Mouse (Mus musculus) gastrocnemius, postnatal 10 days (tissue): ENCODE measurements around the gene Uimc1. TPM values are rescaled to one million over a fixed set of nuclear protein-coding genes. Genes with fewer than 3 reads are reported as not detected.

Source experiments
- DNase-seq: peaks from one replicate; pipeline ENCODE4 v3.0.0; 2021; ENCODE audit warnings: mixed read lengths
- total RNA-seq, 2 experiments: library from RNA; stranded (reverse); gene quantifications; 2 replicates each; pipeline ENCODE4 v1.2.3; 2021

Gene Uimc1
- total RNA-seq, 2 experiments from 2014 or later: 17.3 to 22.8 TPM

- DNase-seq: no peak
Observed at GRCm38 (mm10) chr13:54995161-54995560, 104.9 kb downstream of the Uimc1 start.

GRCm38 (mm10) chr13:54994576-54994975 is 105.5 kb downstream of the Uimc1 start:
- DNase-seq: no peak

- DNase-seq: no peak
Observed at GRCm38 (mm10) chr13:54992215-54992614, 107.9 kb downstream of the Uimc1 start.

- DNase-seq: no peak
Observed at GRCm38 (mm10) chr13:54988181-54988760, 111.8 kb downstream of the Uimc1 start.

- no peak for DNase-seq
Observed at GRCm38 (mm10) chr13:54987405-54987804, 112.7 kb downstream of the Uimc1 start.

- DNase-seq: no peak
Observed at GRCm38 (mm10) chr13:54983614-54984013, 116.5 kb downstream of the Uimc1 start.

GRCm38 (mm10) chr13:54983001-54983400 is 117.1 kb downstream of the Uimc1 start:
- DNase-seq: no peak

- no peak for DNase-seq
Observed at GRCm38 (mm10) chr13:54980957-54981356, 119.1 kb downstream of the Uimc1 start.

- peak; percentile 20 for DNase-seq
Observed at GRCm38 (mm10) chr13:54978804-54979203, 121.3 kb downstream of the Uimc1 start.

Other genes with a start within 250 kb of the Uimc1 start
- 1 to 10 TPM; 3.7 to 4.8 TPM for gene Unc5a, start 150.9 kb downstream of the Uimc1 start, total RNA-seq
- 1 to 10 TPM in 1 of 2 experiments, under 1 TPM in 1; 0.85 to 1.3 TPM for gene Hk3, start 78.9 kb downstream of the Uimc1 start, total RNA-seq
- gene Zfp346, start 5.0 kb upstream of the Uimc1 start, total RNA-seq: 10 to 100 TPM; 12.5 to 16.5 TPM
- gene Gm17617, start 33.2 kb upstream of the Uimc1 start, total RNA-seq: not detected
- 10 to 100 TPM; 16.3 to 24.5 TPM for gene Fgfr4, start 52.3 kb upstream of the Uimc1 start, total RNA-seq
- gene Nsd1, start 109.5 kb upstream of the Uimc1 start, total RNA-seq: 10 to 100 TPM; 75.4 to 89.6 TPM
- gene Prelid1, start 220.2 kb upstream of the Uimc1 start, total RNA-seq: 10 to 100 TPM; 66.3 to 79.2 TPM
- 10 to 100 TPM; 36.0 to 37.2 TPM for gene Rab24, start 221.6 kb upstream of the Uimc1 start, total RNA-seq
- gene Mxd3, start 229.5 kb upstream of the Uimc1 start, total RNA-seq: 1 to 10 TPM; 6.2 to 7.8 TPM